Mouse (Mus musculus) erythroblast, embryonic 14.5 days (primary cell): ENCODE results near the gene Upp2.

Experiments used
- GATA1 ChIP-seq: IDR thresholded peaks from 2 replicates; pipeline ENCODE4 v1.6.1; 2012; ENCODE audit warnings: low read length, inconsistent platforms, mixed read lengths
- TAL1 ChIP-seq: IDR thresholded peaks from 3 replicates; pipeline ENCODE4 v1.6.1; 2012; ENCODE audit warnings: low read length, inconsistent platforms, mixed read lengths

GRCm38 (mm10) chr2:58743446-58743845 is 176.3 kb downstream of the Upp2 start:
- TF ChIP-seq GATA1, result no peak
- TF ChIP-seq TAL1, result no peak
